Mouse (Mus musculus) hindbrain, embryonic 10.5 days (tissue): ENCODE results near the gene Gmds. TPM values are rescaled to one million over a fixed set of nuclear protein-coding genes. Genes with fewer than 3 reads are reported as not detected.

Source experiments
- DNase-seq: peaks from one replicate; pipeline ENCODE4 v3.0.0-alpha.2; 2017; ENCODE audit warnings: low spot score
- H3K27ac ChIP-seq: fragments of 300-500 bp; sonication (generic); 2 replicates; pipeline ENCODE4 v1.5.1; 2016; ENCODE audit warnings: mild to moderate bottlenecking, moderate library complexity
- H3K27me3 ChIP-seq: fragments of 300-500 bp; sonication (generic); 2 replicates; pipeline ENCODE4 v1.6.1; 2016; ENCODE audit warnings: mild to moderate bottlenecking; ENCODE audit not compliant: poor library complexity, insufficient read depth, severe bottlenecking
- H3K36me3 ChIP-seq: fragments of 300-500 bp; sonication (generic); 2 replicates; pipeline ENCODE4 v1.6.1; 2016; ENCODE audit warnings: mild to moderate bottlenecking, moderate library complexity
- H3K4me1 ChIP-seq: fragments of 300-500 bp; sonication (generic); replicated peaks from 2 replicates; pipeline ENCODE4 v1.6.1; 2016; ENCODE audit warnings: mild to moderate bottlenecking
- H3K4me3 ChIP-seq: fragments of 300-500 bp; sonication (generic); 2 replicates; pipeline ENCODE4 v1.5.1; 2016; ENCODE audit warnings: mild to moderate bottlenecking, moderate library complexity
- H3K9me3 ChIP-seq: fragments of 300-500 bp; sonication (generic); 2 replicates; pipeline ENCODE4 v1.6.1; 2016; ENCODE audit warnings: mild to moderate bottlenecking, moderate library complexity
- WGBS: fragments of 180-500 bp; shearing (Covaris S2); methylation state at CpG from one replicate; pipeline ENCODE4 v1.1.7; 2016; 5-methylcytosine and 5-hydroxymethylcytosine counted together
- polyA plus RNA-seq: library from polyadenylated mRNA; unstranded; fragments of >200 nt; fragmentation: Nextera tagmentation; extraction: Ambion mirVana; gene quantifications from 2 replicates; pipeline ENCODE4 v1.2.1, GENCODE M21; 2016

Gmds gene
- polyA plus RNA-seq, 1 experiment from 2014 or later, result 29.2 TPM

- WGBS, result 55% methylated on average over 3 of the region's 3 CpGs
- H3K27ac ChIP-seq, result no peak overlapping the region
- no peak overlapping the region for H3K4me3 ChIP-seq
- H3K36me3 ChIP-seq, result no peaks in the 10 kb centered on the region
- H3K4me1 ChIP-seq, result 0 out of 2 replicates have a peak, but pooled peaks cover 4% of the 10 kb centered on the region
- no peaks in the 10 kb centered on the region for H3K27me3 ChIP-seq
- H3K9me3 ChIP-seq, result no peaks in the 10 kb centered on the region
- no peak for DNase-seq
Observed at GRCm38 (mm10) chr13:31900191-31900590, 438.3 kb downstream of the Gmds start.

GRCm38 (mm10) chr13:31899392-31899791, 439.1 kb downstream of the Gmds start:
- Histone ChIP-seq H3K27ac (no peak overlapping the region), H3K4me1 (0 out of 2 replicates have a peak, but pooled peaks cover 4% of the 10 kb centered on the region), H3K27me3 (no peaks in the 10 kb centered on the region), H3K4me3 (no peak overlapping the region), H3K36me3 (no peaks in the 10 kb centered on the region), H3K9me3 (no peaks in the 10 kb centered on the region)
- 79% methylated on average over 5 of the region's 5 CpGs for WGBS
- DNase-seq, result no peak

- no peak for DNase-seq
- H3K4me3 ChIP-seq, result no peak overlapping the region
- no peaks in the 10 kb centered on the region for H3K9me3 ChIP-seq
- no peaks in the 10 kb centered on the region for H3K27me3 ChIP-seq
- H3K27ac ChIP-seq, result no peak overlapping the region
- WGBS, result 90% methylated on average over 4 of the region's 4 CpGs
- 0 out of 2 replicates have a peak, but pooled peaks cover 4% of the 10 kb centered on the region for H3K4me1 ChIP-seq
- H3K36me3 ChIP-seq, result no peaks in the 10 kb centered on the region
Observed at GRCm38 (mm10) chr13:31897493-31897892, 441.0 kb downstream of the Gmds start.

- WGBS, result 86% methylated on average over 3 of the region's 3 CpGs
- DNase-seq, result no peak
- 0 out of 2 replicates have a peak, but pooled peaks cover 4% of the 10 kb centered on the region for H3K9me3 ChIP-seq
- no peak overlapping the region for H3K4me3 ChIP-seq
- H3K4me1 ChIP-seq, result no peaks in the 10 kb centered on the region
- H3K27ac ChIP-seq, result no peak overlapping the region
- H3K36me3 ChIP-seq, result no peaks in the 10 kb centered on the region
- no peaks in the 10 kb centered on the region for H3K27me3 ChIP-seq
Observed at GRCm38 (mm10) chr13:31894511-31894910, 444.0 kb downstream of the Gmds start.

GRCm38 (mm10) chr13:31892913-31893514, 445.5 kb downstream of the Gmds start:
- Histone ChIP-seq H3K9me3 (0 out of 2 replicates have a peak, but pooled peaks cover 4% of the 10 kb centered on the region), H3K36me3 (no peaks in the 10 kb centered on the region), H3K27me3 (no peaks in the 10 kb centered on the region), H3K27ac (no peak overlapping the region), H3K4me3 (no peak overlapping the region), H3K4me1 (no peaks in the 10 kb centered on the region)
- no peak for DNase-seq
- WGBS, result 81% methylated on average over 2 of the region's 2 CpGs

GRCm38 (mm10) chr13:31888500-31888899, 450.0 kb downstream of the Gmds start:
- WGBS, result 85% methylated on average over 3 of the region's 3 CpGs
- Histone ChIP-seq H3K4me3 (no peak overlapping the region), H3K36me3 (no peaks in the 10 kb centered on the region), H3K9me3 (0 out of 2 replicates have a peak, but pooled peaks cover 4% of the 10 kb centered on the region), H3K27ac (no peak overlapping the region), H3K4me1 (no peaks in the 10 kb centered on the region), H3K27me3 (no peaks in the 10 kb centered on the region)
- DNase-seq, result no peak

- no peaks in the 10 kb centered on the region for H3K4me1 ChIP-seq
- WGBS, result 88% methylated on average over 1 of the region's 1 CpGs
- no peaks in the 10 kb centered on the region for H3K9me3 ChIP-seq
- no peak for DNase-seq
- no peaks in the 10 kb centered on the region for H3K36me3 ChIP-seq
- no peak overlapping the region for H3K4me3 ChIP-seq
- no peaks in the 10 kb centered on the region for H3K27me3 ChIP-seq
- no peak overlapping the region for H3K27ac ChIP-seq
Observed at GRCm38 (mm10) chr13:31885769-31886168, 452.8 kb downstream of the Gmds start.

- WGBS, result 84% methylated on average over 8 of the region's 8 CpGs
- Histone ChIP-seq H3K27me3 (no peaks in the 10 kb centered on the region), H3K9me3 (no peaks in the 10 kb centered on the region), H3K4me3 (no peak overlapping the region), H3K4me1 (peaks cover 8% of the 10 kb centered on the region; the same call in 1 of the 2 replicates), H3K36me3 (no peaks in the 10 kb centered on the region), H3K27ac (no peak overlapping the region)
- no peak for DNase-seq
Observed at GRCm38 (mm10) chr13:31878805-31879477, 459.6 kb downstream of the Gmds start.

- no peak for DNase-seq
- H3K27me3 ChIP-seq, result no peaks in the 10 kb centered on the region
- H3K27ac ChIP-seq, result no peak overlapping the region
- 67% methylated on average over 4 of the region's 4 CpGs for WGBS
- no peak overlapping the region for H3K4me3 ChIP-seq
- H3K4me1 ChIP-seq, result peaks cover 8% of the 10 kb centered on the region; the same call in 1 of the 2 replicates
- no peaks in the 10 kb centered on the region for H3K36me3 ChIP-seq
- H3K9me3 ChIP-seq, result no peaks in the 10 kb centered on the region
Observed at GRCm38 (mm10) chr13:31877061-31877460, 461.5 kb downstream of the Gmds start.

GRCm38 (mm10) chr13:31874427-31874826, 464.1 kb downstream of the Gmds start:
- 64% methylated on average over 3 of the region's 3 CpGs for whole genome bisulfite sequencing
- no peak overlapping the region for H3K27ac ChIP-seq
- H3K4me3 ChIP-seq, result no peak overlapping the region
- no peaks in the 10 kb centered on the region for H3K9me3 ChIP-seq
- H3K4me1 ChIP-seq, result peaks cover 8% of the 10 kb centered on the region; the same call in 1 of the 2 replicates
- no peak for DNase-seq
- no peaks in the 10 kb centered on the region for H3K36me3 ChIP-seq
- H3K27me3 ChIP-seq, result no peaks in the 10 kb centered on the region

GRCm38 (mm10) chr13:31873269-31873668, 465.3 kb downstream of the Gmds start:
- H3K4me1 ChIP-seq, result peaks cover 8% of the 10 kb centered on the region; the same call in 1 of the 2 replicates

GRCm38 (mm10) chr13:31864786-31865185, 473.8 kb downstream of the Gmds start:
- no peak for DNase-seq
- no peaks in the 10 kb centered on the region for H3K27me3 ChIP-seq
- H3K4me3 ChIP-seq, result no peak overlapping the region
- H3K9me3 ChIP-seq, result no peaks in the 10 kb centered on the region
- H3K4me1 ChIP-seq, result peaks cover 4% of the 10 kb centered on the region
- whole genome bisulfite sequencing, result 89% methylated on average over 5 of the region's 5 CpGs
- H3K36me3 ChIP-seq, result no peaks in the 10 kb centered on the region
- H3K27ac ChIP-seq, result no peak overlapping the region

More at GRCm38 (mm10) chr13:31873269-31873668, 465.3 kb downstream of the Gmds start:
- no peak overlapping the region for H3K4me3 ChIP-seq
- no peak for DNase-seq
- H3K9me3 ChIP-seq, result no peaks in the 10 kb centered on the region
- H3K27me3 ChIP-seq, result no peaks in the 10 kb centered on the region
- 98% methylated on average over 1 of the region's 1 CpGs for WGBS
- no peak overlapping the region for H3K27ac ChIP-seq
- no peaks in the 10 kb centered on the region for H3K36me3 ChIP-seq

GRCm38 (mm10) chr13:31863461-31863860, 475.1 kb downstream of the Gmds start:
- no peaks in the 10 kb centered on the region for H3K9me3 ChIP-seq
- no peak overlapping the region for H3K4me3 ChIP-seq
- DNase-seq, result no peak
- no peaks in the 10 kb centered on the region for H3K36me3 ChIP-seq
- WGBS, result 78% methylated on average over 9 of the region's 9 CpGs
- peaks cover 4% of the 10 kb centered on the region for H3K4me1 ChIP-seq
- no peaks in the 10 kb centered on the region for H3K27me3 ChIP-seq
- H3K27ac ChIP-seq, result no peak overlapping the region
